Mouse (Mus musculus) adrenal gland, adult 10 weeks (tissue): ENCODE results near the gene Akna. TPM values are rescaled to one million over a fixed set of nuclear protein-coding genes. Genes with fewer than 3 reads are reported as not detected.

ENCODE experiments used
- polyA plus RNA-seq: library from polyadenylated mRNA; stranded (reverse); fragments of 350-450 nt; fragmentation: Illumina TruSeq; extraction: RNeasy Lipid Tissue Mini Kit (QIAGEN cat#74804); gene quantifications from one replicate; pipeline ENCODE4 v1.2.3, GENCODE M21; 2014; ENCODE audit warnings: low read depth, low replicate concordance

Gene Akna
- polyA plus RNA-seq = 0.23 TPM

GRCm38 (mm10) chr4:63403040-63403959 is at the start of gene Akna:
TSS of gene Akna (minus strand) at chr4:63403354.

GRCm38 (mm10) chr4:63362150-63362549 is 41.0 kb downstream of the Akna start, which contains the start of gene Orm2:
TSS of gene Orm2 (plus strand) at chr4:63362449.

GRCm38 (mm10) chr4:63355877-63356665 is 47.1 kb downstream of the Akna start, which contains the start of gene Orm3:
TSS of gene Orm3 (plus strand) at chr4:63356162.

GRCm38 (mm10) chr4:63344295-63344694 is 58.9 kb downstream of the Akna start, which contains the start of gene Orm1:
TSS of gene Orm1 (plus strand) at chr4:63344560.

Other genes with a start within 250 kb of the Akna start
- gene Ambp, start 248.6 kb downstream of the Akna start, polyA plus RNA-seq = not detected
- gene Kif12, start 231.2 kb downstream of the Akna start, polyA plus RNA-seq = not detected
- gene Col27a1, start 189.3 kb downstream of the Akna start, polyA plus RNA-seq = 2.9 TPM
- gene Orm1, start 58.8 kb downstream of the Akna start, polyA plus RNA-seq = 59.0 TPM
- gene Orm3, start 47.2 kb downstream of the Akna start, polyA plus RNA-seq = 7.7 TPM
- gene Orm2, start 40.9 kb downstream of the Akna start, polyA plus RNA-seq = 5.0 TPM
- 2.4 TPM for gene Whrn, start 92.6 kb upstream of the Akna start, polyA plus RNA-seq
- 390 TPM for gene Atp6v1g1, start 141.4 kb upstream of the Akna start, polyA plus RNA-seq
- 7.4 TPM for gene Tmem268, start 155.4 kb upstream of the Akna start, polyA plus RNA-seq
- not detected for gene Gm11213, start 201.9 kb upstream of the Akna start, polyA plus RNA-seq
- not detected for gene Tex48, start 219.1 kb upstream of the Akna start, polyA plus RNA-seq